12 mouse cellular contexts compared by ENCODE assay signal in genomic region chr9:101243711-101244110, GRCm38 (mm10).
"Had no signal": no experiment of that assay in that cellular context is flagged by ENCODE, and none has a peak within 500 bp of the region (broad histone marks: within the 10 kb centered on the region; RNA-seq: fewer than 3 reads in every experiment).

No protein-coding gene starts in this region.

- H3K4me2 ChIP-seq: limb, embryonic 13.5 days; neural tube, embryonic 12.5 days; stomach, embryonic 15.5 days had no signal

- H3K36me3 ChIP-seq: limb, embryonic 13.5 days; midbrain, embryonic 10.5 days; neural tube, embryonic 12.5 days; stomach, embryonic 15.5 days had no signal

- DNase-seq: kidney, adult 8-10 months; kidney, postnatal 25 days; left cerebral cortex, postnatal 4 days; lung, adult 18-20 months; lung, postnatal 4 days; midbrain, embryonic 14.5 days; retina, postnatal 1 day; thymus, postnatal 36 days had no signal

- H3K27me3 ChIP-seq: limb, embryonic 13.5 days; neural tube, embryonic 12.5 days; stomach, embryonic 15.5 days had no signal

- H3K4me3 ChIP-seq: limb, embryonic 13.5 days; midbrain, embryonic 10.5 days; neural tube, embryonic 12.5 days; stomach, embryonic 15.5 days had no signal
